In genomic region chr13:59822507-59823462, GRCm38 (mm10) we compare ENCODE assay signal across 7 mouse cellular contexts. TPM values are rescaled to one million over a fixed set of nuclear protein-coding genes. Genes with fewer than 3 reads are reported as not detected.
DNase-seq lines count a peak whose midpoint lies in the region; ATAC-seq lines count a peak whose summit lies in the region.

Gene Tut7, minus strand, starts transcription at chr13:59823147.

- H3K9ac ChIP-seq in intestine, embryonic 16.5 days (ENCODE audit: low read depth, low read length), result peak within 1 kb of the TSS; percentile 95
- peak within 1 kb of the TSS; percentile 88 for H3K9ac ChIP-seq in midbrain, embryonic 11.5 days (ENCODE audit: low read length)

- peak within 1 kb of the TSS; percentile 62 for H3K4me2 ChIP-seq in intestine, embryonic 16.5 days (ENCODE audit: low read depth, low read length)
- H3K4me2 ChIP-seq in midbrain, embryonic 11.5 days, result peak within 1 kb of the TSS; percentile 74

- intact Hi-C loops in left cerebral cortex, postnatal 36 days (cut with DNase I), result no loop called here

- H3K27ac ChIP-seq in intestine, embryonic 16.5 days (ENCODE audit: low read length), result peak within 1 kb of the TSS; percentile 94
- H3K27ac ChIP-seq in midbrain, embryonic 11.5 days (ENCODE audit: low read depth, low read length), result peak within 1 kb of the TSS; percentile 69

- ATAC-seq in intestine, embryonic 16.5 days, result peak; percentile 96
- ATAC-seq in midbrain, embryonic 11.5 days (ENCODE audit: low FRiP score), result peak; percentile 98

- H3K4me1 ChIP-seq in intestine, embryonic 16.5 days (ENCODE audit: control insufficient read depth, insufficient read depth, low read length), result peaks cover 21% of the 10 kb centered on the region
- peaks cover 6% of the 10 kb centered on the region; the same call in 1 of the 2 replicates for H3K4me1 ChIP-seq in midbrain, embryonic 11.5 days (ENCODE audit: control insufficient read depth, insufficient read depth, low read length)

- under 1% methylated on average over 89 of the region's 100 CpGs for WGBS in intestine, embryonic 16.5 days
- WGBS in midbrain, embryonic 11.5 days, result under 1% methylated on average over 99 of the region's 100 CpGs

- no peaks in the 10 kb centered on the region for H3K9me3 ChIP-seq in intestine, embryonic 16.5 days (ENCODE audit: control insufficient read depth, low read length)
- no peaks in the 10 kb centered on the region for H3K9me3 ChIP-seq in midbrain, embryonic 11.5 days (ENCODE audit: control insufficient read depth, low read length)

- peak; percentile 97 for DNase-seq in adrenal gland, adult 2 months
- DNase-seq in embryo, embryonic 11.5 days (ENCODE audit: low read depth, low spot score), result peak; percentile 94
- peak; percentile 83 to 95 for DNase-seq in gastrocnemius, postnatal 4 days (ENCODE audit: low spot score in 2 of 2)
- DNase-seq in left cerebral cortex, postnatal 36 days (ENCODE audit: low spot score in 2 of 2), result peak; percentile 92 to 94
- DNase-seq in midbrain, embryonic 11.5 days (ENCODE audit: low spot score, missing footprints), result peak; percentile 99
- peak; percentile 93 for DNase-seq in skeletal muscle tissue, adult 2 months (ENCODE audit: low read depth, low spot score)

- H3K36me3 ChIP-seq in intestine, embryonic 16.5 days (ENCODE audit: control insufficient read depth, insufficient read depth, low read length), result no peaks in the 10 kb centered on the region
- H3K36me3 ChIP-seq in midbrain, embryonic 11.5 days (ENCODE audit: control insufficient read depth, insufficient read depth, low read length), result no peaks in the 10 kb centered on the region

- H3K27me3 ChIP-seq in intestine, embryonic 16.5 days (replicated peaks; ENCODE audit: control insufficient read depth, insufficient read depth, low read length), result no peaks in the 10 kb centered on the region
- H3K27me3 ChIP-seq in midbrain, embryonic 11.5 days (ENCODE audit: control insufficient read depth, insufficient read depth, low read length), result no peaks in the 10 kb centered on the region

- H3K4me3 ChIP-seq in intestine, embryonic 16.5 days (ENCODE audit: low read length), result peak within 1 kb of the TSS; percentile 87
- peak within 1 kb of the TSS; percentile 97 for H3K4me3 ChIP-seq in midbrain, embryonic 11.5 days (ENCODE audit: low read depth, low read length)

RNA-seq across cellular contexts. Expression of gene Tut7, which starts in this region (rescaled TPM):
- total RNA-seq in adrenal gland, adult 2 months (2021), result 10 to 100 TPM; 60.9 to 79.3 TPM
- 14.8 and 16.4 TPM in 2 replicates for polyA plus RNA-seq in adrenal gland, adult 2 months (2012; rRNA removed)
- total RNA-seq in gastrocnemius, postnatal 4 days (2021), result 10 to 100 TPM; 53.7 to 65.8 TPM
- 36.1 and 38.7 TPM in 2 replicates for polyA plus RNA-seq in intestine, embryonic 16.5 days (2015; fragmentation: Nextera tagmentation; extraction: Ambion mirVana)
- total RNA-seq in left cerebral cortex, postnatal 36 days (2021), result 10 to 100 TPM; 56.0 to 66.8 TPM
- polyA plus RNA-seq in midbrain, embryonic 11.5 days (2014; fragmentation: Nextera tagmentation; extraction: Ambion mirVana), result 47.2 and 48.7 TPM in 2 replicates

Comparison
In these comparisons a context has a peak if more than half of its experiments do, and no peak if none do; other contexts are left out.
1. Peak in every context shown above with its lines: DNase-seq, ATAC-seq, H3K4me3 ChIP-seq and H3K27ac ChIP-seq.